Mouse (Mus musculus) liver, adult 2 months (tissue): ENCODE data around the gene Spice1. TPM values are rescaled to one million over a fixed set of nuclear protein-coding genes. Genes with fewer than 3 reads are reported as not detected.

Source experiments
- DNase-seq: peaks from one replicate; pipeline ENCODE4 v3.0.0-alpha.2; 2011; ENCODE audit warnings: low read depth, low spot score; ENCODE audit errors: extremely low read depth
- H3K27ac ChIP-seq: fragments of 200-500 bp; replicated peaks from 2 replicates; pipeline ENCODE4 v1.5.1; 2012; ENCODE audit warnings: low read depth, mild to moderate bottlenecking, control low read depth, inconsistent platforms, low read length; ENCODE audit not compliant: insufficient read depth
- H3K27me3 ChIP-seq: fragments of 200-500 bp; 2 replicates; pipeline ENCODE4 v1.6.1; 2012; ENCODE audit warnings: mild to moderate bottlenecking, moderate library complexity, low read length, inconsistent platforms; ENCODE audit not compliant: control insufficient read depth, insufficient read depth
- H3K36me3 ChIP-seq: fragments of 200-500 bp; 2 replicates; pipeline ENCODE4 v1.6.1; 2012; ENCODE audit warnings: low read length, inconsistent platforms; ENCODE audit not compliant: control insufficient read depth, insufficient read depth
- H3K4me1 ChIP-seq: fragments of 200-500 bp; 2 replicates; pipeline ENCODE4 v1.6.1; 2011; ENCODE audit warnings: low read length; ENCODE audit not compliant: control insufficient read depth, insufficient read depth
- H3K4me3 ChIP-seq: fragments of 200-500 bp; 2 replicates; pipeline ENCODE4 v1.5.1; 2011; ENCODE audit warnings: low read depth, mild to moderate bottlenecking, control low read depth, low read length, moderate library complexity; ENCODE audit not compliant: insufficient read depth
- H3K79me2 ChIP-seq: fragments of 200-500 bp; 2 replicates; pipeline ENCODE4 v1.6.1; 2012; ENCODE audit warnings: inconsistent platforms, mild to moderate bottlenecking, low read length, moderate library complexity; ENCODE audit not compliant: control insufficient read depth, insufficient read depth
- H3K9ac ChIP-seq: fragments of 200-500 bp; 2 replicates; pipeline ENCODE4 v1.6.1; 2012; ENCODE audit warnings: low read depth, mild to moderate bottlenecking, control low read depth, inconsistent platforms, low read length
- CTCF ChIP-seq: fragments of 200-500 bp; IDR thresholded peaks from 2 replicates; pipeline ENCODE4 v1.5.1; 2011; ENCODE audit warnings: low read depth, low read length, control low read depth
- POLR2A ChIP-seq: fragments of 200-500 bp; IDR thresholded peaks from 2 replicates; pipeline ENCODE4 v1.6.1; 2011; ENCODE audit warnings: low read length, control low read depth; ENCODE audit not compliant: insufficient read depth; ENCODE audit errors: extremely low read depth
- WGBS: fragments of 180-500 bp; shearing (Covaris S2); methylation state at CpG from one replicate; pipeline ENCODE4 v1.1.7; 2018; 5-methylcytosine and 5-hydroxymethylcytosine counted together
- polyA plus RNA-seq: library from polyadenylated mRNA; depleted of rRNA; stranded (reverse); fragments of >200 nt; gene quantifications from 2 replicates; pipeline ENCODE4 v1.2.3, GENCODE M21; 2012
- total RNA-seq: library from RNA; depleted of rRNA; stranded (reverse); fragments of >200 nt; gene quantifications from 2 replicates; pipeline ENCODE4 v1.2.3, GENCODE M21; 2014

Spice1 gene
- total and polyA plus RNA-seq, 2 experiments, result 1.7 to 2.3 TPM

DNA sequence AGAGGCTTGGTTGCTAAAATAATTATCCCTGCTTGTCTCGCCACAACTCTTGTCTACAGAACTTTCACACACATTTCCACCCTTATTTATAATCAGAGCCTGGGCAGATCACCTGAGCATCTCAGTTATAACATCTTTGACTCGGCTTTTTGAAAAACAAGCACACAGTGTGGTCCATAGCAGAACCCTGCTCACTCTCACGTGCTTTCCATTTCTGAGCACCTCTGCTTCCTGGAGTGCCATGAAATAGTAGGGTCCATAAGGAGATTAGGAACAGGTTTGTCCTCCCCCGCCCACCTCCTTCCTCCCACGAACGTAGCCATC is 15.3 kb upstream of the Spice1 start:
- H3K36me3 ChIP-seq, result no peaks in the 10 kb centered on the region
- 37% methylated on average over 6 of the region's 6 CpGs for WGBS
- no peaks in the 10 kb centered on the region for H3K79me2 ChIP-seq
- H3K27me3 ChIP-seq, result peaks cover 9% of the 10 kb centered on the region
- no peak overlapping the region for H3K9ac ChIP-seq
- peak overlapping the region; percentile 62; the same call in 1 of the 2 replicates for H3K4me3 ChIP-seq
- peaks cover 6% of the 10 kb centered on the region; the same call in 1 of the 2 replicates for H3K4me1 ChIP-seq
- no peak overlapping the region for H3K27ac ChIP-seq
- DNase-seq, result no peak
- TF ChIP-seq POLR2A (no peak), CTCF (no peak)

- Histone ChIP-seq H3K9ac (peak overlapping the region; percentile 34), H3K79me2 (no peaks in the 10 kb centered on the region)
- DNase-seq, result no peak
Observed at GRCm38 (mm10) chr16:44331995-44332860, 14.7 kb upstream of the Spice1 start.

DNA sequence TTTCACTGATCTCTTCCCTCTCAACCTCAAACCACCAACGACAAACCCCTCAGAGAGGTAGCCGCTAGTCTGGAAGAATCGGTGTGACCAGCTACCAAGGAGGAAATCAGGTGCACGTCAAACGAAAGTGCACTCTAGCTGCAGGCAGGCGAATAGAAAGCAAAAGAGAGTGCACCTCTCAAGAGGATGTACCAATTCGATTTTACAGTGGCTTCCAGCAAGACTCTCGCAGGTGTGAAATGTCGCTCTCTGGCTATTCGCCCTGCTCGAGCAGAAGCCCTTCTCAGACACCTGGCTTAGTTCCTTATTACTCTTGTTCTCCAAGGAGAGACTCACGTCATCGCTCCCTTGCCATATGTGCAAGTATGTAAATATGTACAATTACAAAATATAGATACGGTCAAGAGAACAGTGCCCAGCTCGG is 14.0 kb upstream of the Spice1 start, which contains the start of gene Sidt1:
Gene Sidt1 (minus strand): TSS at position 336 of the 424 bp plus-strand sequence.
- H3K4me3 ChIP-seq, result peak within 1 kb of the TSS; percentile 62
- WGBS, result 6% methylated on average over 15 of the region's 15 CpGs
- no peak within 1 kb of the TSS for H3K27ac ChIP-seq
- peaks cover 9% of the 10 kb centered on the region for H3K27me3 ChIP-seq
- no peak for TF ChIP-seq POLR2A
- peaks cover 6% of the 10 kb centered on the region; the same call in 1 of the 2 replicates for H3K4me1 ChIP-seq
- no peaks in the 10 kb centered on the region for H3K79me2 ChIP-seq
- DNase-seq, result peak; percentile 8
- peak within 1 kb of the TSS; percentile 34 for H3K9ac ChIP-seq
- H3K36me3 ChIP-seq, result no peaks in the 10 kb centered on the region

More at GRCm38 (mm10) chr16:44331995-44332860, 14.7 kb upstream of the Spice1 start:
- H3K27me3 ChIP-seq, result peaks cover 9% of the 10 kb centered on the region
- peak overlapping the region; percentile 62 for H3K4me3 ChIP-seq
- H3K27ac ChIP-seq, result no peak overlapping the region
- no peaks in the 10 kb centered on the region for H3K36me3 ChIP-seq
- WGBS, result 2% methylated on average over 57 of the region's 60 CpGs
- peaks cover 6% of the 10 kb centered on the region; the same call in 1 of the 2 replicates for H3K4me1 ChIP-seq
- TF ChIP-seq CTCF (no peak), POLR2A (no peak)

DNA sequence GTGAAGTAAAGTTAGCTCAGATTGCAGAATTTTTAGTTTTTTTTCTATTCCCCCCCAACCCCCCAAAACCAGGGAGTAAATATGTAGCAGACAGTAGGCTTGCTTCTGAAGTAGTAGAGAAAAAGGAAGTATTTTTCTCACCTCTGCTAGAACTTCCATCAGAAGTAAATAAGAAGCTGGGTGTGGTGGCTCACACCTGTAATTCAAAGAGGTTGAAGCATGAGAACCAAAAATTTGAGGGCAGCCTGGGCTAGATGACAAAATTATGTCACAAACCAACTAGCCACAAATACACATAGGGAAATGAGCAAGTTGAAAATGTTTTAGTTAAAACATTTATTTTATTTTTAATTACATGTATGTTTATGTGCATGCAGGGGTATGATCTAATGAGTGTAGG is 9.4 kb upstream of the Spice1 start:
- no peaks in the 10 kb centered on the region for H3K79me2 ChIP-seq
- peaks cover under 1% of the 10 kb centered on the region for H3K27me3 ChIP-seq
- H3K36me3 ChIP-seq, result no peaks in the 10 kb centered on the region
- no peak overlapping the region for H3K4me3 ChIP-seq
- H3K27ac ChIP-seq, result no peak overlapping the region
- no peak overlapping the region for H3K9ac ChIP-seq
- peaks cover 4% of the 10 kb centered on the region; the same call in 1 of the 2 replicates for H3K4me1 ChIP-seq
- TF ChIP-seq POLR2A (no peak), CTCF (no peak)
- DNase-seq, result no peak

- no peak overlapping the region for H3K4me3 ChIP-seq
- no peak for DNase-seq
- no peak overlapping the region for H3K9ac ChIP-seq
- no peak overlapping the region for H3K27ac ChIP-seq
- WGBS, result 73% methylated on average over 4 of the region's 4 CpGs
- H3K27me3 ChIP-seq, result no peaks in the 10 kb centered on the region
- no peaks in the 10 kb centered on the region for H3K79me2 ChIP-seq
- peaks cover 5% of the 10 kb centered on the region; the same call in 1 of the 2 replicates for H3K4me1 ChIP-seq
- TF ChIP-seq POLR2A, result no peak
- no peak for TF ChIP-seq CTCF
- no peaks in the 10 kb centered on the region for H3K36me3 ChIP-seq
Observed at GRCm38 (mm10) chr16:44349801-44350397, 3.0 kb downstream of the Spice1 start.
